Mouse (Mus musculus) heart, adult 9 months (tissue): ENCODE measurements around the gene Itih5.
A peak's percentile ranks its signal among the peaks of the same experiment; 100 is the strongest.

Experiments
- DNase-seq, 2 experiments: peaks; one replicate each; pipeline ENCODE4 v3.0.0; 2022; ENCODE audit warnings: low spot score in 2 of 2

Gene Itih5

GRCm38 (mm10) chr2:10261337-10261736, 108.0 kb downstream of the Itih5 start:
- no peak for DNase-seq

GRCm38 (mm10) chr2:10262722-10263121, 109.4 kb downstream of the Itih5 start:
- DNase-seq, result no peak

GRCm38 (mm10) chr2:10263909-10264489, 110.6 kb downstream of the Itih5 start:
- no peak for DNase-seq

- DNase-seq, result no peak
Measured at GRCm38 (mm10) chr2:10265881-10266280, 112.5 kb downstream of the Itih5 start.

GRCm38 (mm10) chr2:10272604-10273115, 119.3 kb downstream of the Itih5 start:
- no peak for DNase-seq

GRCm38 (mm10) chr2:10273541-10274050, 120.2 kb downstream of the Itih5 start:
- peak in 1 of 2 experiments; percentile 11 for DNase-seq

- peak; percentile 67 to 79 for DNase-seq
Measured at GRCm38 (mm10) chr2:10276194-10276593, 122.8 kb downstream of the Itih5 start.

GRCm38 (mm10) chr2:10283686-10284085, 130.3 kb downstream of the Itih5 start:
- DNase-seq, result no peak

GRCm38 (mm10) chr2:10284636-10285270, 131.4 kb downstream of the Itih5 start:
- peak; percentile 14 to 38 for DNase-seq

- DNase-seq, result no peak
Measured at GRCm38 (mm10) chr2:10285975-10286374, 132.6 kb downstream of the Itih5 start.

GRCm38 (mm10) chr2:10288142-10288831, 134.9 kb downstream of the Itih5 start:
- DNase-seq, result peak; percentile 27 to 73

- no peak for DNase-seq
Measured at GRCm38 (mm10) chr2:10288881-10289280, 135.5 kb downstream of the Itih5 start.

GRCm38 (mm10) chr2:10290115-10290514, 136.7 kb downstream of the Itih5 start:
- DNase-seq, result no peak

- DNase-seq, result no peak
Measured at GRCm38 (mm10) chr2:10293556-10294206, 140.3 kb downstream of the Itih5 start.

- DNase-seq, result no peak
Measured at GRCm38 (mm10) chr2:10295908-10296307, 142.5 kb downstream of the Itih5 start.

- no peak for DNase-seq
Measured at GRCm38 (mm10) chr2:10300244-10300643, 146.9 kb downstream of the Itih5 start.

- peak in 1 of 2 experiments; percentile 8 for DNase-seq
Measured at GRCm38 (mm10) chr2:10300771-10301170, 147.4 kb downstream of the Itih5 start.

GRCm38 (mm10) chr2:10301391-10301790, 148.0 kb downstream of the Itih5 start:
- no peak for DNase-seq

GRCm38 (mm10) chr2:10301997-10302396, 148.6 kb downstream of the Itih5 start:
- DNase-seq, result no peak

- DNase-seq, result no peak
Measured at GRCm38 (mm10) chr2:10304911-10305310, 151.5 kb downstream of the Itih5 start.
